Mouse (Mus musculus) liver, embryonic 14.5 days (tissue): ENCODE data around the gene Ddx21.

ENCODE experiments used
- CTCF ChIP-seq: IDR thresholded peaks from 2 replicates; pipeline ENCODE4 v1.5.1; 2016; ENCODE audit warnings: antibody characterized with exemption, low read depth, control low read depth
- EP300 ChIP-seq: IDR thresholded peaks from 2 replicates; pipeline ENCODE4 v1.6.1; 2016; ENCODE audit warnings: antibody characterized with exemption, low read depth

DNA sequence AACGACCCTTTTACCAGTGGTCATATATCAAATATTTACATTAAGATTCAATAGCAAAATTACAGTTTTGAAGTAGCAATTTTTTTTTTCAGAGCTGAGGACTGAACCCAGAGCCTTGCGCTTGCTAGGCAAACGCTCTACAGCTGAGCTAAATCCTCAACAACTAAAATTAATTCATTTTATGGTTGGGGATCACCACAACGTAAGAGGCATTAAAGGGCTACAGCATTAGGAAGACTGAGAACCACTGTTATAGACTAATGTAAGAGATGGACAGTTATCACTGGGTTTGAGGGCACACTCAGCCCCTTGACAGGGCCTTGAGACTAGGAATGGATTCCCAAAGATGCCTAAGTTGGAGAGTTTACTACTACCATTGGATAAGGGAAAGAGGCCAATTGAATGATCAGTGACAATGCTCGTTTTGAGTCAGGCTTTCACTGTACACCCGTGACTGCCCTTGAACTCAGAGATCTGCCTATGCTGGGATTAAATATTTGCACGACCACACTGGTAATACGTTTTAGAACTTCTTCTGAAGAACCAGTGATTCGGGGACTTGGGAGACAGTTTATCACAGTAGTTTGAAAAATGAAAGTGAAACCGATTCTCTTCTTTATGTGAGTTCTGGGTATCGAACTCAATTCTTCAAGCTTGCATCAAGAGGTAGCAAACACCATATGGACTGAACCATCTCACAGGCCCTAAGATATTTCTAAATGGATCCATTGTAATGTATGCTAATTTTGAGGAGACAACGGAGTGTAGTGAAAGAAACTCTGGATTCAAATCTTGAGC lies 1.4 kb upstream of the Ddx21 start:
- TF ChIP-seq CTCF (no peak), EP300 (no peak)
